Mouse (Mus musculus) MEL (cell line): ENCODE results near the gene Leo1. TPM values are rescaled to one million over a fixed set of nuclear protein-coding genes. Genes with fewer than 3 reads are reported as not detected.

Experiments
- DNase-seq: peaks from one replicate; pipeline ENCODE4 v3.0.0; 2011; ENCODE audit warnings: low read depth, low spot score
- H3K27ac ChIP-seq: 2 replicates; pipeline ENCODE4 v1.5.1; 2012; ENCODE audit warnings: low read depth, mild to moderate bottlenecking, control low read depth, low read length, moderate library complexity; ENCODE audit not compliant: control insufficient read depth
- H3K27me3 ChIP-seq, 2 experiments: fragments of 150-350 bp in 1 of 2; sonication (generic) in 1 of 2; 2 replicates each; pipeline ENCODE4 v1.6.1; 2012; ENCODE audit warnings: low read length in 2 of 2, mild to moderate bottlenecking in 2 of 2, improper control_type of control experiment in 1 of 2, moderate library complexity in 1 of 2; ENCODE audit not compliant: insufficient read depth in 2 of 2, control insufficient read depth in 1 of 2
- H3K36me3 ChIP-seq, 2 experiments: 2 replicates each; pipeline ENCODE4 v1.6.1; 2012 to 2014; ENCODE audit warnings: low read length in 2 of 2, improper control_type of control experiment in 1 of 2, inconsistent platforms in 1 of 2, mild to moderate bottlenecking in 1 of 2; ENCODE audit not compliant: insufficient read depth in 2 of 2, control insufficient read depth in 1 of 2
- H3K4me1 ChIP-seq, 2 experiments: fragments of 150-350 bp in 1 of 2; sonication (generic) in 1 of 2; 2 replicates each; pipeline ENCODE4 v1.6.1; 2012; ENCODE audit warnings: low read length in 2 of 2, improper control_type of control experiment in 1 of 2, mild to moderate bottlenecking in 1 of 2; ENCODE audit not compliant: insufficient read depth in 2 of 2, control insufficient read depth in 1 of 2
- H3K4me3 ChIP-seq, 2 experiments: fragments of 150-350 bp in 1 of 2; sonication (generic) in 1 of 2; 2 replicates each; pipeline ENCODE4 v1.5.1; 2012; ENCODE audit warnings: low read depth in 2 of 2, low read length in 2 of 2, mild to moderate bottlenecking in 2 of 2, moderate library complexity in 2 of 2, control low read depth in 1 of 2, improper control_type of control experiment in 1 of 2; ENCODE audit not compliant: control insufficient read depth in 1 of 2, insufficient read depth in 1 of 2
- H3K79me2 ChIP-seq: 2 replicates; pipeline ENCODE4 v1.6.1; 2012; ENCODE audit warnings: mild to moderate bottlenecking, low read length, moderate library complexity; ENCODE audit not compliant: control insufficient read depth, poor library complexity, insufficient read depth
- H3K9ac ChIP-seq: 2 replicates; pipeline ENCODE4 v1.6.1; 2012; ENCODE audit warnings: low read depth, mild to moderate bottlenecking, control low read depth, low read length, moderate library complexity; ENCODE audit not compliant: control insufficient read depth, poor library complexity, severe bottlenecking
- H3K9me3 ChIP-seq: fragments of 150-350 bp; sonication (generic); replicated peaks from 2 replicates; pipeline ENCODE4 v1.6.1; 2012; ENCODE audit warnings: mild to moderate bottlenecking, low read length, improper control_type of control experiment, moderate library complexity; ENCODE audit not compliant: insufficient read depth
- BHLHE40 ChIP-seq: IDR thresholded peaks from 2 replicates; pipeline ENCODE4 v1.6.1; 2012; ENCODE audit warnings: low read depth, mild to moderate bottlenecking, inconsistent platforms, low read length, improper control_type of control experiment, borderline replicate concordance
- CHD1 ChIP-seq: IDR thresholded peaks from 2 replicates; pipeline ENCODE4 v1.6.1; 2012; ENCODE audit warnings: low read depth, mild to moderate bottlenecking, inconsistent platforms, low read length, improper control_type of control experiment
- CTCF ChIP-seq, 3 experiments: IDR thresholded peaks in 2 of 3; conservative IDR thresholded peaks in 1 of 3; 2 replicates each; pipeline ENCODE4 v1.5.1; 2011 to 2012; ENCODE audit warnings: low read length in 3 of 3, low read depth in 2 of 3, mild to moderate bottlenecking in 2 of 3, improper control_type of control experiment in 1 of 3, inconsistent platforms in 1 of 3, mixed read lengths in 1 of 3, moderate library complexity in 1 of 3; ENCODE audit not compliant: control insufficient read depth in 1 of 3, insufficient read depth in 1 of 3, poor library complexity in 1 of 3, severe bottlenecking in 1 of 3
- ELF1 ChIP-seq: IDR thresholded peaks from 2 replicates; pipeline ENCODE4 v1.6.1; 2014; ENCODE audit warnings: low read depth, mild to moderate bottlenecking, inconsistent platforms, low read length, improper control_type of control experiment, moderate library complexity
- ETS1 ChIP-seq: IDR thresholded peaks from 2 replicates; pipeline ENCODE4 v1.6.1; 2012; ENCODE audit warnings: low read depth, mild to moderate bottlenecking, inconsistent platforms, low read length, improper control_type of control experiment, moderate library complexity
- GABPA ChIP-seq: IDR thresholded peaks from 2 replicates; pipeline ENCODE4 v1.6.1; 2012; ENCODE audit warnings: low read depth, mild to moderate bottlenecking, inconsistent platforms, low read length, improper control_type of control experiment, moderate library complexity
- GATA1 ChIP-seq: IDR thresholded peaks from 2 replicates; pipeline ENCODE4 v1.6.1; 2011; ENCODE audit warnings: low read depth, low read length, improper control_type of control experiment
- HCFC1 ChIP-seq: IDR thresholded peaks from 2 replicates; pipeline ENCODE4 v1.6.1; 2012; ENCODE audit warnings: low read depth, mild to moderate bottlenecking, inconsistent platforms, low read length, improper control_type of control experiment, moderate library complexity
- KAT2A ChIP-seq: conservative IDR thresholded peaks from 2 replicates; pipeline ENCODE4 v1.6.1; 2012; ENCODE audit warnings: low read depth, low read length, improper control_type of control experiment, inconsistent platforms
- MAFK ChIP-seq: IDR thresholded peaks from 2 replicates; pipeline ENCODE4 v1.6.1; 2011; ENCODE audit warnings: low read depth, mild to moderate bottlenecking, low read length, improper control_type of control experiment, borderline replicate concordance
- MAX ChIP-seq: IDR thresholded peaks from 2 replicates; pipeline ENCODE4 v1.6.1; 2011; ENCODE audit warnings: low read length, improper control_type of control experiment
- MAZ ChIP-seq: IDR thresholded peaks from 2 replicates; pipeline ENCODE4 v1.6.1; 2012; ENCODE audit warnings: low read depth, mild to moderate bottlenecking, inconsistent platforms, low read length, improper control_type of control experiment
- MXI1 ChIP-seq: IDR thresholded peaks from 2 replicates; pipeline ENCODE4 v1.6.1; 2011; ENCODE audit warnings: mild to moderate bottlenecking, low read depth, low read length, improper control_type of control experiment
- MYC ChIP-seq: IDR thresholded peaks from 2 replicates; pipeline ENCODE4 v1.6.1; 2011; ENCODE audit warnings: low read depth, mild to moderate bottlenecking, low read length, improper control_type of control experiment, moderate library complexity
- NELFE ChIP-seq: IDR thresholded peaks from 2 replicates; pipeline ENCODE4 v1.6.1; 2011; ENCODE audit warnings: low read depth, low read length, improper control_type of control experiment
- NRF1 ChIP-seq: IDR thresholded peaks from 2 replicates; pipeline ENCODE4 v1.6.1; 2014; ENCODE audit warnings: low read depth, mild to moderate bottlenecking, inconsistent platforms, low read length, improper control_type of control experiment, moderate library complexity; ENCODE audit not compliant: poor library complexity, insufficient read depth, severe bottlenecking
- POLR2AphosphoS2 ChIP-seq: IDR thresholded peaks from 2 replicates; pipeline ENCODE4 v1.6.1; 2011; ENCODE audit warnings: low read length, improper control_type of control experiment
- POLR2AphosphoS5 ChIP-seq: IDR thresholded peaks from 2 replicates; pipeline ENCODE4 v1.6.1; 2012; ENCODE audit warnings: low read depth, borderline replicate concordance, mild to moderate bottlenecking, inconsistent platforms, low read length, moderate library complexity, mixed read lengths
- RAD21 ChIP-seq: IDR thresholded peaks from 2 replicates; pipeline ENCODE4 v1.6.1; 2011; ENCODE audit warnings: mild to moderate bottlenecking, low read depth, low read length, improper control_type of control experiment
- RCOR1 ChIP-seq: IDR thresholded peaks from 2 replicates; pipeline ENCODE4 v1.6.1; 2012; ENCODE audit warnings: low read depth, mild to moderate bottlenecking, inconsistent platforms, low read length, improper control_type of control experiment
- SMC3 ChIP-seq: IDR thresholded peaks from 2 replicates; pipeline ENCODE4 v1.6.1; 2011; ENCODE audit warnings: low read depth, low read length, improper control_type of control experiment
- UBTF ChIP-seq: IDR thresholded peaks from 2 replicates; pipeline ENCODE4 v1.6.1; 2012; ENCODE audit warnings: low read depth, mild to moderate bottlenecking, inconsistent platforms, low read length, improper control_type of control experiment, moderate library complexity, borderline replicate concordance; ENCODE audit not compliant: insufficient read depth
- USF1 ChIP-seq: IDR thresholded peaks from 2 replicates; pipeline ENCODE4 v1.6.1; 2014; ENCODE audit warnings: low read depth, mild to moderate bottlenecking, inconsistent platforms, low read length, improper control_type of control experiment, moderate library complexity
- USF2 ChIP-seq, 2 experiments: IDR thresholded peaks; 2 replicates each; pipeline ENCODE4 v1.6.1; 2011 to 2012; ENCODE audit warnings: improper control_type of control experiment in 2 of 2, low read length in 2 of 2, borderline replicate concordance in 1 of 2, inconsistent platforms in 1 of 2, low read depth in 1 of 2, mild to moderate bottlenecking in 1 of 2; ENCODE audit not compliant: insufficient read depth in 1 of 2
- ZC3H11A ChIP-seq: IDR thresholded peaks from 2 replicates; pipeline ENCODE4 v1.6.1; 2012; ENCODE audit warnings: low read depth, mild to moderate bottlenecking, inconsistent platforms, low read length, improper control_type of control experiment
- polyA plus RNA-seq, 2 experiments: library from polyadenylated mRNA; stranded (reverse) in 1 of 2; unstranded in 1 of 2; fragments of >175 nt in 1 of 2; fragments of >200 nt in 1 of 2; gene quantifications; 2 replicates each; pipeline versions ENCODE4 v1.2.1 to v1.2.4; 2012; ENCODE audit warnings: low replicate concordance in 2 of 2, low read depth in 1 of 2; ENCODE audit not compliant: insufficient read length in 2 of 2, insufficient read depth in 1 of 2, missing spikeins in 1 of 2
- total RNA-seq: library from RNA; depleted of rRNA; stranded (reverse); fragments of 300-350 nt; gene quantifications from 2 replicates; pipeline ENCODE4 v1.2.3, GENCODE M21; 2012

The Leo1 gene
- total and polyA plus RNA-seq, 3 experiments = 42.6 to 49.0 TPM; not detected in 1

GRCm38 (mm10) chr9:75422251-75422691 lies 19.1 kb upstream of the Leo1 start:
- no peak overlapping the region for H3K27ac ChIP-seq
- no peaks in the 10 kb centered on the region for H3K9me3 ChIP-seq
- TF ChIP-seq CHD1 (no peak), POLR2AphosphoS2 (no peak), MAX (no peak), UBTF (no peak), RAD21 (no peak), ETS1 (no peak), USF1 (no peak), NRF1 (no peak), KAT2A (no peak)
- H3K4me3 ChIP-seq = no peak overlapping the region
- no peak for DNase-seq
- no peaks in the 10 kb centered on the region for H3K4me1 ChIP-seq
- H3K79me2 ChIP-seq = no peaks in the 10 kb centered on the region
- H3K27me3 ChIP-seq = peaks cover 0 to 3% of the 10 kb centered on the region in 2 experiments; a peak in 1 of 4 replicates
- 0 out of 4 replicates have a peak, but pooled peaks cover 0 to 2% of the 10 kb centered on the region in 2 experiments for H3K36me3 ChIP-seq
- H3K9ac ChIP-seq = no peak overlapping the region

DNA sequence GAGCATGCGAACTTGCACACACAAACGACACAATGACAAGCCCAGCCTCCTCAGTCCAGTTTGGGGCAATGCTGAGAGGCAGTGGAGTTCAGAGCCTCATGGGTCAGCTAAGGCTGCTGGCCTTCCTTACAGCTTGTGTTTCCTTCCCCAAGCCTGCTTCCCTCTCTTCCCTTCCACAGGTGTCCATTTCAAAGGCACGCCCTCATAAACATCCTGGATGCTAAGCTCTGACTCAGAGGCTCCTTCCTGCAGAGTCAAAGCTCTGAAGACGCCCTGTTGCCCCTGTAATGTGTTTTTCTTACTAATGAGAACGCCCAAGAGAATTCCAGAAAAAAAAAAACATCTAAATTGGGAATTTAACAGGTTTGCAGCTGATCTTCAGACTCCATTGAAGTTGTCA lies 17.6 kb upstream of the Leo1 start:
- H3K9ac ChIP-seq = no peak overlapping the region
- no peak overlapping the region for H3K27ac ChIP-seq

More for the DNA sequence above, 17.6 kb upstream of the Leo1 start:
- Histone ChIP-seq H3K27me3 (peaks cover 0 to 3% of the 10 kb centered on the region in 2 experiments; a peak in 1 of 4 replicates), H3K36me3 (peaks cover 0 to 7% of the 10 kb centered on the region in 2 experiments; a peak in 2 of 4 replicates), H3K9me3 (no peaks in the 10 kb centered on the region), H3K4me1 (peaks cover 0 to 13% of the 10 kb centered on the region in 2 experiments; a peak in 2 of 4 replicates), H3K4me3 (no peak overlapping the region), H3K79me2 (no peaks in the 10 kb centered on the region)
- no peak for DNase-seq
- no peak for TF ChIP-seq POLR2AphosphoS5
- TF ChIP-seq BHLHE40 = no peak
- no peak for TF ChIP-seq ELF1
- no peak for TF ChIP-seq CTCF (IDR thresholded peaks at IDR 0.05 in 2 of 3, conservative IDR thresholded peaks at IDR 0.05 in 1 of 3; ENCODE audit: control insufficient read depth in 1 of 3, insufficient read depth in 1 of 3, low read depth in 2 of 3, low read length in 3 of 3, poor library complexity in 1 of 3, severe bottlenecking in 1 of 3)
- no peak for TF ChIP-seq RAD21
- TF ChIP-seq HCFC1 = no peak
- TF ChIP-seq SMC3 = no peak
- TF ChIP-seq MXI1 = no peak
- no peak for TF ChIP-seq GABPA
- no peak for TF ChIP-seq MAFK
- no peak for TF ChIP-seq ZC3H11A
- no peak for TF ChIP-seq USF2 (IDR thresholded peaks at IDR 0.05; ENCODE audit: borderline replicate concordance in 1 of 2, insufficient read depth in 1 of 2, low read depth in 1 of 2, low read length in 2 of 2)
- no peak for TF ChIP-seq UBTF
- no peak for TF ChIP-seq GATA1
- TF ChIP-seq MAZ = no peak
- TF ChIP-seq MAX = no peak
- no peak for TF ChIP-seq NELFE
- TF ChIP-seq RCOR1 = no peak
- TF ChIP-seq MYC = no peak
- no peak for TF ChIP-seq POLR2AphosphoS2
